Mouse (Mus musculus) kidney, adult 8-10 months (tissue): Measurements from ENCODE around the gene Rps13.
A peak's percentile ranks its signal among the peaks of the same experiment; 100 is the strongest.

ENCODE experiments used
- DNase-seq, 2 experiments: peaks; one replicate each; pipeline ENCODE4 v3.0.0; 2022

Gene Rps13

DNA sequence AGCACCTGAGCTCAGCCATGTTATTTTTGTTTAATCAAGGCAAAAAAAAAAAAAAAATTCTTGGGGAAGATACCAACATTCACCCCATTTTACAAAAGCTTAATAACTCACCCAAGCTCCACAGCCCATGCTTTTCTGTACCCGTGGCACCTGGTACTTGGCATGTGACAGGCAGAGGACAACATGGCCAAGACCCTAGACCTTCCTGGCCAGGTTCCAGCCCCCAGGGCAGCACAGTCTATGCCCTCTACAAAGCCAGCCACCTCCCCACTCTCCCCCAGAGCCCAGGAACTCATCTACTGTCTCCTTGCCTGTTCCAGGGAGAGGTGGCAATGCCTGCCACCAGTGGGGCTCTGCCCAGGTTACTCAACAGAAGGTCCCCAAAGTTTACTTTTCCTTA, 43.4 kb downstream of the Rps13 start:
- no peak for DNase-seq

DNA sequence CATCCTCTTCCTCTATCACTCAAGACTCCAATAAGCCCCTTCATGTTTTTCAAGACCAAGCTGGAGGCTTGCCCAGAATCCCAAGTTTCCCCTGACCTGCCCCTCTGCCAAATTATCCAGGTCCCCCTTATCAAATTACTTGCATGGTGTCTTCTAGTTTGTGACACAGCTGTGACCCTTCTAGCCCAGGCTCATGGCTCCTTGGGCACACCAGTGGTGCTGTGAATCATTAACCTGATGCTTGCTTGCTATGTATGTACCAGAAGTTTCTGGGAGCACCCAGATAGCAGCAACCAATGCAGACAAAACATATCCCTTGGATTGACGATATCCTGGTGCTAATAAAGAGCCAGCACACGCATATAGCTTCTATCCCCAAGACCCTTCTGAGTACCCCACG, 45.0 kb downstream of the Rps13 start:
- DNase-seq: peak in 1 of 2 experiments; percentile 64

DNA sequence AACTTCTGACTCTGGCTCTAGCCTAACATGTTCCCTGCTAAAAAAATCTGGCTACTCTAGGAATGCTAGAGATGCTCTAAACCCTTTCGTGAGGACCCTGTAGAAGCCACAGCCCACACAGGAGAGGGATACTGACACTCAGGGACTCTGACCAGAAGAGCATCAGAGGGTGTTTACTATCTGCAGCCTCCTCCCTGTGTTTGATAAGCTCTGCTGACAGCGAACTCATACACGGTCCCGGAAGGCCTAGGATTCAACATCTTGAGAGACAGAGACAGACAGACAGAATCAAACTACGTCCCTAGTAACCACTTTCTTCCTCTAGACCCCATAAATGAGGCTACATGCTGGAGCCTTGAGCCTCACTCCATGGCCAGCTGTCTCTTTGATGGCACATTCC, 46.0 kb downstream of the Rps13 start:
- no peak for DNase-seq

DNA sequence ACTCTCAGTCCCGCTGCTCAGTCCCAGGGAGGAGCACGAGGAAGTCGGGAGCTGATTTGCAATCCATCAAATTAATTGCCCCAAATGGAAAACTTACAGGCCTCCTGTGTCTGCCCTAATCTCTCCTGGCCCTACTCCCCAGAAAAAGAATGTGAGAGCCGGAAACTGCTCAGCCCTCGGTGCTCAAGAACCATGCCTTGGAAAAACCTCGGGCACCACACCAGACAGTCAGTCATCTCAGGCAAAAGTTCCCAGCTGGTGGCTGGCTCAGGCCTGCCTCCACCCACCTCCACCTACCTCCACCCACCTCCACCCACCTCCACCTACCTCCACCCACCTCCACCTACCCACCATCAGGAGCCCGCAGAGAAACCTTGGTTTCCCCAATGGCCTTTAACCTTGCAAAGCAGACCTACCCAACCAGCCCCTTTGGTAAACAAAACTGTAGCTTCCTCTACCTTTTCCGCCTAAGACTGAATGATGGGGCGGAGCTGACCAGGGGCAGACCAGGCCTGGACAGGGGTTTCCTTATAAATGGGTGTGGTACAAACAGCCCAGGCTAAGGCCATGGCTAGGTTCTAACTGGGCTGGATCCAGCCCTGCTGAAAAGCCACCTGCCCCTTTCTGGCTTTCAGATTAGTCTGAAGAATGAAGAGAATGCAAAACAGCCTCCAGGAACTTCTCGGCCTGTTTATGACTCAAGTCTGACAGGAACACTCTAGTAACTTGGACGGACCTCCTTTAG, 47.2 kb downstream of the Rps13 start:
- peak; percentile 56 to 69 for DNase-seq

DNA sequence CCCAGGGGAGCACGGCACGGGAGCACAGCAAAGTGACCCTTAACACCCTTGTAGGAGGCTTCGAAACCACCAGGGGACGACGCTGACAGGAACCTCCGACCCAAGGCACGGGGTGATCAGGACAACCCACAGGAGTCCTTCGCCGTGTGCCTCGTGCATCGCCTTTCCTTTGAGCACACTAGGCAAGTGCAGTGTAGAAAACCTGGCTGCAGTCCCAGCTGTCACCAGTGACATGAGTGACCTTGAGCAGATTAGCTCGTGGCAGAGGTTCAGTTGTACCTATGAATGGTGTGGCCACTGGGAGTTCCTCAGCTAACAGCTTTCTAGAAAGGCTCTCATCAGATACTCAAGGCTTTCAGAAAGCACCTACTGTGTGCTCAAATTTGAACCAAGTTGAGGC, 47.8 kb downstream of the Rps13 start:
- DNase-seq: peak; percentile 81 to 83

DNA sequence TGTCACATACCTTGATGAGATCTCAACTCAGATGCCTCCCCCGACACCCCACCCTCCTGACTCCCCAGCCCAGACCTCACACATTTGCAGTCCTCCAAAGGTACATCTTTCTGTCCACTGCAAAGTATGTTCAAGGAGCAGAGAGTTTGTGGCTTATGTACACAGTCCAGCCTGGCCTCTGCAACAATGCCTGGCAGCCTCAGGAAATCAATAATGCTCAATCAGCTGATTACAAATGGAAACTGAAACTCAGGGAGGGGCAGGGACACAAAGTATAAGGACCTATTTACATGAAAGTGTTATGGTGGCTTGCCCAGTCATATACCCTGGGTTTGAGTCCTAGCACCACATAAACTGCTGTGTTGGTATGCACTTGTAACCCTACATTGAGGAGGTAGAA, 48.8 kb downstream of the Rps13 start:
- DNase-seq: no peak

DNA sequence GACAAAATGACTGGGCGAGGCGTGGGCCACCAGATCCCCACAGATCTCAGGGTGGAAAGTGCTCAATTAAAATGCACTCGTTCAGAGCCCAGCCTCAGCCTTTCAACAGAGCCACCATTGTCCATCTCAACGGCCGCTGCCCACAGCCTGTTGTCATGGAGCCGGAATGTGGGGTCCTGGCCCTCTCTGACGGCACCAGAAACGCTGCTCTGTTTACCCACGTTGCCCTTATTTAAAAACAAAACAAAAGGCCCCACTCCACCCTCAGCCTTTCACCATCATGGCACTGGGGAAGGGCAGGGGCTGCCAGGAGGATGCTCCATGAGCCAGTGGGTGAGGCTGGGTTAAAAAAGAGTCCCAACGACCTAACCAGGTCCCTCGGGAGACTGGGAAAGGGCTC, 51.2 kb downstream of the Rps13 start:
- no peak for DNase-seq
